Mouse (Mus musculus): ENCODE data around the gene Zfp78.

Zfp78 gene

GRCm38 (mm10) chr7:6386995-6387394 is 23.9 kb downstream of the Zfp78 start:
- DNase-seq (ENCODE audit: low read depth, low spot score): no peak

DNA sequence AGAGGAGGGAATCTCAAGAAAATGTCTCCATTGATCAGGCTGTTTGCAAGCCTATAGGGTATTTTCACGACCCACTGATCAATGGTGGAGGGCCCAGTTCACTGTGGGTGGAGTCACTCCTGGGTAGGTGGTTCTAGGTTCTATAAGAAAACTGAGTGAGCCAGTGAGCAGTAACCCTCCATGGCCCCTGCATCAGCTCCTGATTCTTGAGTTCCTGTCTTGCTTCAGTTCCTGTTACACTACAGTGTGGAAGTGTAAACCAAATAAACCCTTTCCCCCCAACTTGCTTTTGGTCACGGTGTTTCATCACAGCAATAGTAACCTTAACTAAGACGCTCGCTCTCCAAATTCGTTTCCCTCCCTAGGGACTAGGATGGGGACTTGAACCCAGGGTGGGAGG is 25.9 kb downstream of the Zfp78 start:
- DNase-seq (ENCODE audit: low read depth, low spot score): no peak

GRCm38 (mm10) chr7:6389449-6389848 is 26.4 kb downstream of the Zfp78 start:
- no peak for DNase-seq (ENCODE audit: low read depth, low spot score)

DNA sequence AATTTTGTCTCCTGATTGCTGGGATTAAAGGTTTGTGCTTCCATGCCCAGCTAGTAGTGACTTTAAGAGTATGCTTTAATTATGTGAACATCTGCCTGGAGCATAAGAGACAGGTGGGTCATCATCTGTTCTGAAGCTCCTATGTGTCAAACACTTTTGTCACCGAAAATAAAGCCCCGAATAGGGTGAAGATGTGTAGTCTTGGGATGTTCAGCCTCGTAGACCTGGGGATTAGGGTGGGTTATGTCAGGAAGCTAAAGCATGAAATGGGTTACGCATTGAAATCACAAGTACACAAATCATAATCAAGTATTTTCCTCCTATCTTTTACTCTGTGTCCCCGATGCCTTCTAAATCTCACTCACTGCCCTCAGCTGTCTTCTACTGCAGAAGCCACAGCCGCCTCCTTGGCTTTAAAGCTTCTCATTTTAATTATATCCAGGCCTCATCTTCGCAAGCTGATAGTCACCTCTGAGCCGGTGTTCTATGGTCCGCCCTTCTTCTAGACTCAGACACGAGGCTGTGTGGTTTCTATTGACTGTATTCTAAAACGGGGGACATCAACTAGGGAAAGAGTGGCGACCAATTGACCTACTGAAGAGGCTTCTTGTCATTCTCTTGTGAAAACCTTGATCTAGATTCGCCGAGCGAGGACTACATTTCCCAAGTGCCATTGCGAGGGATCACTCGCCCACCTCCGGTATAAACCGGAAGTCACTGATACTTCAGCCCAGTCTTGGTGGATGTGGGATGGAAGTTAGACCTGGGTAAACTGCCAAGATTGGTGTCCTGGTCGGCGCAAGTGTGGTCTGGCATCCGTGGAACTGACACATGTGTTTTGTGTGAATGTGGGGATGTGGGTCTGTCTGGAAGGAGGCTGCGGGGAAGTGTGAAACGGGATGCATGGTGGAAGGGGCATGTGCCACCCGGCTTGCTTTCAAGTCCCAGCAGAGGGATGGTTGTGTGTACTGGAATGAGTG is 35.2 kb downstream of the Zfp78 start, which contains the start of gene Smim17:
Smim17 (plus strand) TSS at position 720 of the 980 bp plus-strand sequence.
- DNase-seq (ENCODE audit: low read depth, low spot score): peak; percentile 39

- peak; percentile 99 for DNase-seq (ENCODE audit: low read depth, low spot score)
Observed at GRCm38 (mm10) chr7:6410043-6410442, 47.0 kb downstream of the Zfp78 start, which contains the start of gene Gm20715. Gm20715 (plus strand) TSS chr7:6410277.

- DNase-seq (ENCODE audit: low read depth, low spot score): no peak
Observed at GRCm38 (mm10) chr7:6414626-6415441, 51.8 kb downstream of the Zfp78 start.

GRCm38 (mm10) chr7:6415442-6415787 is 52.3 kb downstream of the Zfp78 start:
- no peak for DNase-seq (ENCODE audit: low read depth, low spot score)

DNA sequence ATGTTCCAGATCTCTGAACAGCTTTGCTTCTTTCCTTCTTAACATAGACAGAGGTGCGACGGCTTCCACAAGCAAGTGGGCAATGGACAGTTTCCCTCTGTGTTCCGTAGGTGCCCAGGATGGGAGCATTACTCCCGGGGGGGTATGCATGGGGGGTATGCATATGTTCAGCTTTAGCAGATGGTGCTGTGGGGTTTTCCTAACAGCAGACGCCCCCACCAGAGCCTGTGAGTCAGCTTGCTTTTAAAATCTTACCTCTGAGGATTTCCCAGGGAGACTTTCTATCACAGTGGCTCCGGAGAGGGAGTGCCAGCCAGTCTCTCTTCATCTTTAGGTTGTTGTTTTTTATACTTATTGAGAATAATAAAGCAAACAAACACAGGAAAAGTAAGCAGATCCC is 56.8 kb downstream of the Zfp78 start:
- no peak for DNase-seq (ENCODE audit: low read depth, low spot score)

DNA sequence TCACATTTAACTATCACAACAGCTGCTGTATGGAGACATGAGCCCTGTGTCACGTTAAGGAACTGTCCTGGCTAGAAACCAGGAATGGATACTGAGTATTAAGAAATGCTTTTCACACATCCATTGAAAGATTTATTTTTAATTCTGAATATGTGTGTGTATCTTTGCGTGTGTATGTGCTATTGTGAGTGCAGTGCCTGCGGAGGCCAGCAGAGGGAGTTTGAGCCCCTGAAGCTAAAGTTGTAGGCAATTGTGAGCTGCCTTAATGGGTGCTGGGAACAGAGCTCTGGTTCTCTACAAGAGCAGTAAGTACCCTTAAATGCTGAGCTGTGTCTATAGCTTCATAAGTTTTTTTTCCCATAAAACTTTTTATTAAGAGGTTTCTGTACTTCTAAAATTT is 66.3 kb downstream of the Zfp78 start:
- no peak for DNase-seq (ENCODE audit: low read depth, low spot score)

DNA sequence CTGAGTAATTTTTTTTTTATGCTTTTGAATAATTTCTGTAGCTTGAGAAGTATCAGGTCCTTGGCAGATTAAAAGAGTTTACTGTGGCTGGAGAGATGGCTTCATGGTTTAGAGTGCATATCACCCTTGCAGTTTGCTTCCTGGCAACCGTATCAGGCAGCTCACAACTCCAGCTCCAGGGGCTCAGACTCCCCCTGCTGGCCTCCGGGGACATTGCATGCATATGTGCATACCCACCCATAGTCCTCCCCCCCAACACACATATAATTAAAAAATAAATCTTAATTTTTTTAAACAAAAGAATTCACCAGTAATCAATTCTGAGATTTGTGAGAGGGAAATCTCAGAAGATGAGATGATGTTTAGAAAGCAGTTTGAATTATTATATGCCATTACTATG is 67.3 kb downstream of the Zfp78 start:
- DNase-seq (ENCODE audit: low read depth, low spot score): no peak
